ENCODE assay signal across 8 mouse cellular contexts in the genomic region with DNA sequence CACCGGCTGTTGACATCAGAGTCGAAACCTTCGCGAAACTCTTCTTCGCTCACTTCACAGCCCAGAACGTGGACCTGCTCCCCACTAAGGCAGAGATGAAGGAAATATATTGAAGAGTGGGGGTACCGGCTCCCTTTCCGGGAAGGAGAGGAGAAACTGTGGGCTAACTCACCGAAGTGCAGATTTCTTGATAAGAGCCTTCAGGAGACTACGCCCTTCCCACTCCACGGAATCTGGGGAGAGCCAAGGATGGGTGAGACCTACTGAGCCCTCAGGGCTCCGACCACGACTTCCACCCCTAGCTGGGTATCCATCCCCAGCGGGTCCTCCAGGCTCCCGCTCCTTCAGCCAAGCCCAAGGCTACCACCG. TPM values are rescaled to one million over a fixed set of nuclear protein-coding genes. Genes with fewer than 3 reads are reported as not detected.
DNase-seq lines count a peak whose midpoint lies in the region; ATAC-seq and TF ChIP-seq lines count a peak whose summit lies in the region.

No protein-coding gene starts in this region.

- H3K27ac ChIP-seq in neural tube, embryonic 11.5 days (ENCODE audit: low read depth, low read length), result peak overlapping the region; percentile 97
- peak overlapping the region; percentile 99 for H3K27ac ChIP-seq in forebrain, embryonic 10.5 days
- peak overlapping the region; percentile 97 for H3K27ac ChIP-seq in limb, embryonic 14.5 days (replicated peaks; ENCODE audit: low read depth, low read length)
- H3K27ac ChIP-seq in stomach, embryonic 14.5 days (ENCODE audit: low read length), result peak overlapping the region; percentile 99

- 4% methylated on average over 16 of the region's 16 CpGs for WGBS in neural tube, embryonic 11.5 days
- WGBS in forebrain, embryonic 10.5 days, result 5% methylated on average over 16 of the region's 16 CpGs
- 3% methylated on average over 16 of the region's 16 CpGs for WGBS in limb, embryonic 14.5 days
- 3% methylated on average over 16 of the region's 16 CpGs for WGBS in stomach, embryonic 14.5 days

- H3K4me3 ChIP-seq in neural tube, embryonic 11.5 days (ENCODE audit: low read depth, low read length), result peak overlapping the region; percentile 86
- peak overlapping the region; percentile 99 for H3K4me3 ChIP-seq in forebrain, embryonic 10.5 days
- H3K4me3 ChIP-seq in limb, embryonic 14.5 days (replicated peaks; ENCODE audit: low read length), result peak overlapping the region; percentile 99
- peak overlapping the region; percentile 85 for H3K4me3 ChIP-seq in stomach, embryonic 14.5 days (ENCODE audit: low read depth, low read length)

- H3K9ac ChIP-seq in neural tube, embryonic 11.5 days (ENCODE audit: low read length), result peak overlapping the region; percentile 90
- peak overlapping the region; percentile 96 for H3K9ac ChIP-seq in limb, embryonic 14.5 days (ENCODE audit: low read depth, low read length, severe bottlenecking)
- peak overlapping the region; percentile 90 for H3K9ac ChIP-seq in stomach, embryonic 14.5 days (replicated peaks; ENCODE audit: low read depth, low read length)

- TF ChIP-seq POLR2A in limb, embryonic 14.5 days (IDR thresholded peaks at IDR 0.05; ENCODE audit: borderline replicate concordance, extremely low read depth, insufficient read depth, insufficient read length), result no peak

- H3K4me1 ChIP-seq in neural tube, embryonic 11.5 days (ENCODE audit: control insufficient read depth, insufficient read depth, low read length), result peaks cover 8% of the 10 kb centered on the region
- H3K4me1 ChIP-seq in forebrain, embryonic 10.5 days, result peaks cover 38% of the 10 kb centered on the region
- H3K4me1 ChIP-seq in limb, embryonic 14.5 days (ENCODE audit: control insufficient read depth, insufficient read depth, low read length), result peaks cover 19% of the 10 kb centered on the region
- peaks cover 16% of the 10 kb centered on the region; the same call in 1 of the 2 replicates for H3K4me1 ChIP-seq in stomach, embryonic 14.5 days (ENCODE audit: control insufficient read depth, insufficient read depth, low read length)

- ATAC-seq in neural tube, embryonic 11.5 days (ENCODE audit: insufficient read depth, low FRiP score, low TSS enrichment), result no peak
- no peak for ATAC-seq in limb, embryonic 14.5 days (ENCODE audit: low FRiP score, low read depth)
- ATAC-seq in stomach, embryonic 14.5 days (ENCODE audit: insufficient number of reproducible peaks, insufficient read depth, low FRiP score, low read depth), result no peak

- no peak for DNase-seq in neural tube, embryonic 11.5 days (ENCODE audit: low spot score)
- no peak for DNase-seq in neural tube, embryonic 10.5 days (ENCODE audit: extremely low spot score, low spot score)
- DNase-seq in forebrain, embryonic 10.5 days (ENCODE audit: extremely low spot score, low spot score), result no peak
- no peak for DNase-seq in limb, embryonic 14.5 days (ENCODE audit: low spot score)
- DNase-seq in adrenal gland, postnatal 25 days, result no peak
- no peak for DNase-seq in spleen, adult 12 weeks (ENCODE audit: low spot score)
- DNase-seq in urinary bladder, adult 18-20 months (ENCODE audit: low spot score in 2 of 2), result no peak

- peak overlapping the region; percentile 84 for H3K4me2 ChIP-seq in neural tube, embryonic 11.5 days (ENCODE audit: low read depth)
- peak overlapping the region; percentile 88 for H3K4me2 ChIP-seq in limb, embryonic 14.5 days (replicated peaks; ENCODE audit: low read depth, low read length, severe bottlenecking)
- peak overlapping the region; percentile 81 for H3K4me2 ChIP-seq in stomach, embryonic 14.5 days (replicated peaks; ENCODE audit: low read depth, low read length)

- no peaks in the 10 kb centered on the region for H3K27me3 ChIP-seq in neural tube, embryonic 11.5 days (ENCODE audit: control insufficient read depth, insufficient read depth, low read length)
- H3K27me3 ChIP-seq in forebrain, embryonic 10.5 days (ENCODE audit: poor library complexity, severe bottlenecking), result no peaks in the 10 kb centered on the region
- no peaks in the 10 kb centered on the region for H3K27me3 ChIP-seq in limb, embryonic 14.5 days (ENCODE audit: control insufficient read depth, insufficient read depth, low read length)
- H3K27me3 ChIP-seq in stomach, embryonic 14.5 days (ENCODE audit: control insufficient read depth, insufficient read depth, low read length), result no peaks in the 10 kb centered on the region

- H3K9me3 ChIP-seq in neural tube, embryonic 11.5 days (ENCODE audit: control insufficient read depth, low read length), result no peaks in the 10 kb centered on the region
- H3K9me3 ChIP-seq in forebrain, embryonic 10.5 days, result no peaks in the 10 kb centered on the region
- H3K9me3 ChIP-seq in limb, embryonic 14.5 days (ENCODE audit: control insufficient read depth, low read length), result no peaks in the 10 kb centered on the region
- H3K9me3 ChIP-seq in stomach, embryonic 14.5 days (ENCODE audit: control insufficient read depth, low read depth, low read length), result no peaks in the 10 kb centered on the region

- H3K36me3 ChIP-seq in neural tube, embryonic 11.5 days (ENCODE audit: control insufficient read depth, insufficient read depth, low read length), result peaks cover 11% of the 10 kb centered on the region
- H3K36me3 ChIP-seq in forebrain, embryonic 10.5 days (replicated peaks), result peaks cover 66% of the 10 kb centered on the region
- H3K36me3 ChIP-seq in limb, embryonic 14.5 days (ENCODE audit: control insufficient read depth, insufficient read depth, low read length), result peaks cover 37% of the 10 kb centered on the region
- H3K36me3 ChIP-seq in stomach, embryonic 14.5 days (ENCODE audit: control insufficient read depth, insufficient read depth, low read length), result peaks cover 29% of the 10 kb centered on the region

RNA-seq across cellular contexts. Expression of a gene that starts 1.1 kb away (rescaled TPM):
- polyA plus RNA-seq in neural tube, embryonic 11.5 days (2014; fragmentation: Nextera tagmentation; extraction: Ambion mirVana), result 21.5 and 23.3 TPM in 2 replicates
- 21.5 and 23.4 TPM in 2 replicates for polyA plus RNA-seq in forebrain, embryonic 10.5 days (2016; fragmentation: Nextera tagmentation; extraction: Ambion mirVana)
- 117 and 125 TPM in 2 replicates for polyA plus RNA-seq in limb, embryonic 14.5 days (2012; rRNA removed)
- polyA plus RNA-seq in limb, embryonic 14.5 days (2014; fragmentation: Nextera tagmentation; extraction: Ambion mirVana), result 38.3 and 40.1 TPM in 2 replicates
- 27.2 and 29.5 TPM in 2 replicates for polyA plus RNA-seq in stomach, embryonic 14.5 days (2014; fragmentation: Nextera tagmentation; extraction: Ambion mirVana)
- 123 and 141 TPM in 2 replicates for total RNA-seq in adrenal gland, postnatal 25 days (2021)

RNA-seq across cellular contexts. Expression of a gene that starts 2.5 kb away (rescaled TPM):
- 149 and 168 TPM in 2 replicates for polyA plus RNA-seq in neural tube, embryonic 11.5 days (2014; fragmentation: Nextera tagmentation; extraction: Ambion mirVana)
- 159 TPM in 2 replicates for polyA plus RNA-seq in forebrain, embryonic 10.5 days (2016; fragmentation: Nextera tagmentation; extraction: Ambion mirVana)
- 101 and 111 TPM in 2 replicates for polyA plus RNA-seq in limb, embryonic 14.5 days (2012; rRNA removed)
- 118 and 122 TPM in 2 replicates for polyA plus RNA-seq in limb, embryonic 14.5 days (2014; fragmentation: Nextera tagmentation; extraction: Ambion mirVana)
- 104 and 111 TPM in 2 replicates for polyA plus RNA-seq in stomach, embryonic 14.5 days (2014; fragmentation: Nextera tagmentation; extraction: Ambion mirVana)
- 71.1 and 76.1 TPM in 2 replicates for total RNA-seq in adrenal gland, postnatal 25 days (2021)

RNA-seq across cellular contexts. Expression of a gene that starts 11.1 kb away (rescaled TPM):
- 530 and 552 TPM in 2 replicates for polyA plus RNA-seq in neural tube, embryonic 11.5 days (2014; fragmentation: Nextera tagmentation; extraction: Ambion mirVana)
- polyA plus RNA-seq in forebrain, embryonic 10.5 days (2016; fragmentation: Nextera tagmentation; extraction: Ambion mirVana), result 318 and 331 TPM in 2 replicates
- polyA plus RNA-seq in limb, embryonic 14.5 days (2012; rRNA removed), result 431 and 477 TPM in 2 replicates
- polyA plus RNA-seq in limb, embryonic 14.5 days (2014; fragmentation: Nextera tagmentation; extraction: Ambion mirVana), result 574 and 593 TPM in 2 replicates
- polyA plus RNA-seq in stomach, embryonic 14.5 days (2014; fragmentation: Nextera tagmentation; extraction: Ambion mirVana), result 496 and 523 TPM in 2 replicates
- 406 and 407 TPM in 2 replicates for total RNA-seq in adrenal gland, postnatal 25 days (2021)

RNA-seq across cellular contexts. Expression of a gene that starts 15.2 kb away (rescaled TPM):
- polyA plus RNA-seq in neural tube, embryonic 11.5 days (2014; fragmentation: Nextera tagmentation; extraction: Ambion mirVana), result 5.3 and 5.9 TPM in 2 replicates
- 19.7 and 21.9 TPM in 2 replicates for polyA plus RNA-seq in forebrain, embryonic 10.5 days (2016; fragmentation: Nextera tagmentation; extraction: Ambion mirVana)
- 6.3 and 8.7 TPM in 2 replicates for polyA plus RNA-seq in limb, embryonic 14.5 days (2012; rRNA removed)
- 6.1 and 7.6 TPM in 2 replicates for polyA plus RNA-seq in limb, embryonic 14.5 days (2014; fragmentation: Nextera tagmentation; extraction: Ambion mirVana)
- 196 and 205 TPM in 2 replicates for polyA plus RNA-seq in stomach, embryonic 14.5 days (2014; fragmentation: Nextera tagmentation; extraction: Ambion mirVana)
- 0.52 TPM in 1 of 2 replicates, not detected in the other for total RNA-seq in adrenal gland, postnatal 25 days (2021)

RNA-seq across cellular contexts. Expression of a gene that starts 15.8 kb away (rescaled TPM):
- 54.4 and 57.6 TPM in 2 replicates for polyA plus RNA-seq in neural tube, embryonic 11.5 days (2014; fragmentation: Nextera tagmentation; extraction: Ambion mirVana)
- 94.5 and 96.2 TPM in 2 replicates for polyA plus RNA-seq in forebrain, embryonic 10.5 days (2016; fragmentation: Nextera tagmentation; extraction: Ambion mirVana)
- 66.7 and 69.2 TPM in 2 replicates for polyA plus RNA-seq in limb, embryonic 14.5 days (2012; rRNA removed)
- 51.7 and 60.5 TPM in 2 replicates for polyA plus RNA-seq in limb, embryonic 14.5 days (2014; fragmentation: Nextera tagmentation; extraction: Ambion mirVana)
- 40.2 and 47.9 TPM in 2 replicates for polyA plus RNA-seq in stomach, embryonic 14.5 days (2014; fragmentation: Nextera tagmentation; extraction: Ambion mirVana)
- total RNA-seq in adrenal gland, postnatal 25 days (2021), result 55.7 and 64.6 TPM in 2 replicates
